Mouse (Mus musculus) lung, embryonic 14.5 days (tissue): Measurements from ENCODE around the gene Gm20388. TPM values are rescaled to one million over a fixed set of nuclear protein-coding genes. Genes with fewer than 3 reads are reported as not detected.

Experiments used
- ATAC-seq: fragments of 200-750 bp; cut with Nextera tagmentation; 2 replicates; pipeline ENCODE4 v1.8.0; 2017; ENCODE audit warnings: mild to moderate bottlenecking, moderate TSS enrichment, moderate library complexity; ENCODE audit not compliant: insufficient read depth
- DNase-seq: peaks from one replicate; pipeline ENCODE4 v3.0.0-alpha.2; 2015
- H3K27ac ChIP-seq: fragments of 300-500 bp; sonication (generic); 2 replicates; pipeline ENCODE4 v1.5.1; 2014; ENCODE audit warnings: low read depth, mild to moderate bottlenecking, moderate library complexity
- H3K27me3 ChIP-seq: fragments of 300-500 bp; sonication (generic); 2 replicates; pipeline ENCODE4 v1.6.1; 2014; ENCODE audit warnings: low read length, control low read depth; ENCODE audit not compliant: insufficient read depth
- H3K36me3 ChIP-seq: fragments of 300-500 bp; sonication (generic); 2 replicates; pipeline ENCODE4 v1.6.1; 2014; ENCODE audit warnings: control low read depth; ENCODE audit not compliant: insufficient read depth
- H3K4me1 ChIP-seq: fragments of 300-500 bp; sonication (generic); 2 replicates; pipeline ENCODE4 v1.6.1; 2014; ENCODE audit warnings: antibody characterized with exemption, control low read depth; ENCODE audit not compliant: insufficient read depth
- H3K4me2 ChIP-seq: fragments of 300-500 bp; sonication (generic); 2 replicates; pipeline ENCODE4 v1.6.1; 2014; ENCODE audit warnings: mild to moderate bottlenecking
- H3K4me3 ChIP-seq: fragments of 300-500 bp; sonication (generic); 2 replicates; pipeline ENCODE4 v1.5.1; 2014; ENCODE audit warnings: low read depth, low read length
- H3K9ac ChIP-seq: fragments of 300-500 bp; sonication (generic); 2 replicates; pipeline ENCODE4 v1.6.1; 2014
- H3K9me3 ChIP-seq: fragments of 300-500 bp; sonication (generic); 2 replicates; pipeline ENCODE4 v1.6.1; 2016; ENCODE audit warnings: low read depth, low read length, control low read depth
- CTCF ChIP-seq: IDR thresholded peaks from 2 replicates; pipeline ENCODE4 v1.5.1; 2016; ENCODE audit warnings: antibody characterized with exemption, low read depth
- WGBS: fragments of 180-500 bp; shearing (Covaris S2); extraction: QIAGEN DNeasy Blood & Tissue Kit; methylation state at CpG from one replicate; pipeline ENCODE4 v1.1.7; 2014; 5-methylcytosine and 5-hydroxymethylcytosine counted together
- polyA plus RNA-seq: library from polyadenylated mRNA; unstranded; fragments of >200 nt; fragmentation: Nextera tagmentation; extraction: Ambion mirVana; gene quantifications from 2 replicates; pipeline ENCODE4 v1.2.1, GENCODE M21; 2014

Gene Gm20388
- polyA plus RNA-seq, 1 experiment from 2014 or later = not detected

DNA sequence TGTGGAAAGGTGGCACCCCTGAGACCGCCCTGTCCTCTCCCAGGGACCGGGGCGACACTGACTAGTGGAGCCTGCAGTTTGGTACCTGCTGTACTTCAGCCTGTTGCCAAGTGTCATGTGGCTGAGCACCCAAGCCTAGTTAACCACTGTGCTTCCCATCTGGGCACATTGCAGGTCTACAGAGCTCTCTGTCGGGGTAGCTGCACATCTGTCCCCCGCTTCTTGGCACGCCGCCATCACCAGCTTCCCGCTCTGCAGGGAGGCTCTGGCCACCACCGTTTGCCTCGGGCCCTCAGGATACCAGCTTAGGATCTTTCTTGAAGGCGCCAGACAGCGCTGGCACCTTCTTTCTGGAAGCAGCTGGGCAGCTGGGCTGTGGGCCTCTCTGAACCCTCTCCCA, 323.8 kb downstream of the Gm20388 start:
- Histone ChIP-seq H3K9me3 (no peaks in the 10 kb centered on the region), H3K4me2 (peak overlapping the region; percentile 31; the same call in 1 of the 2 replicates), H3K4me3 (0 out of 2 replicates have a peak overlapping the region, but pooled peaks have one; percentile 4), H3K4me1 (peaks cover 24% of the 10 kb centered on the region), H3K36me3 (0 out of 2 replicates have a peak, but pooled peaks cover 4% of the 10 kb centered on the region), H3K9ac (no peak overlapping the region; the same call in 1 of the 2 replicates), H3K27me3 (peaks cover 20% of the 10 kb centered on the region), H3K27ac (no peak overlapping the region)
- WGBS = 53% methylated on average over 12 of the region's 12 CpGs
- no peak for ATAC-seq
- DNase-seq = peak; percentile 70
- no peak for TF ChIP-seq CTCF

- Histone ChIP-seq H3K36me3 (0 out of 2 replicates have a peak, but pooled peaks cover 4% of the 10 kb centered on the region), H3K4me3 (no peak overlapping the region), H3K9ac (no peak overlapping the region), H3K27me3 (peaks cover 16% of the 10 kb centered on the region; the same call in 1 of the 2 replicates), H3K4me2 (peak overlapping the region; percentile 31; the same call in 1 of the 2 replicates), H3K9me3 (no peaks in the 10 kb centered on the region), H3K27ac (no peak overlapping the region), H3K4me1 (peaks cover 21% of the 10 kb centered on the region)
- no peak for ATAC-seq
- no peak for DNase-seq
- no peak for TF ChIP-seq CTCF
- 60% methylated on average over 8 of the region's 8 CpGs for WGBS
Measured at GRCm38 (mm10) chr8:120234866-120235265, 324.2 kb downstream of the Gm20388 start.

DNA sequence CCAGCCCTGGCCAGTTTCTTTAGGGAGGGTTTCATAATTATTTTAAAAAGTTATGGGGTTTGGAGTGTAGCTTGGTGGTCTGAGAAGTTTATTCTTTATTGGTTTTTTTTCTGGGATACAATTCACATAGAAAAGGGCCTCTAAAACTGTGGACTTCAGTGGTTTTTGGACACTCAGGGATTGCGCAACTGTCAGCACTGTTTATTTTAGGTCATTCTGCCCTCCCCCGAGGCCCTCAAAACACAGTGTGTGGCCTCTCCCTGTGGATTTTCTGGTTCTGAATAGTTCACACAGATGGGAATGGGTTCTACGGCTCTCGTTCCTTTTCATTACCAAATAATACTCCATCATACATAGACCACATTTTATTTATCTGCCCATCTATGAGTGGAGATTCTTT, 332.6 kb downstream of the Gm20388 start:
- Histone ChIP-seq H3K9ac (no peak overlapping the region), H3K27me3 (no peaks in the 10 kb centered on the region), H3K4me3 (no peak overlapping the region), H3K9me3 (no peaks in the 10 kb centered on the region), H3K4me1 (peaks cover 5% of the 10 kb centered on the region; the same call in 1 of the 2 replicates), H3K36me3 (peaks cover 13% of the 10 kb centered on the region; the same call in 1 of the 2 replicates), H3K4me2 (no peak overlapping the region), H3K27ac (no peak overlapping the region)
- TF ChIP-seq CTCF = no peak
- WGBS = 71% methylated on average over 4 of the region's 4 CpGs
- DNase-seq = peak; percentile 72
- ATAC-seq = no peak

- Histone ChIP-seq H3K4me1 (peaks cover 9% of the 10 kb centered on the region; the same call in 1 of the 2 replicates), H3K4me3 (no peak overlapping the region), H3K27ac (no peak overlapping the region), H3K4me2 (no peak overlapping the region), H3K9ac (no peak overlapping the region), H3K27me3 (no peaks in the 10 kb centered on the region), H3K36me3 (peaks cover 13% of the 10 kb centered on the region; the same call in 1 of the 2 replicates), H3K9me3 (no peaks in the 10 kb centered on the region)
- no peak for TF ChIP-seq CTCF
- 74% methylated on average over 5 of the region's 5 CpGs for WGBS
- no peak for ATAC-seq
- DNase-seq = no peak
Measured at GRCm38 (mm10) chr8:120243916-120244451, 333.3 kb downstream of the Gm20388 start.

- 90% methylated on average over 10 of the region's 10 CpGs for whole genome bisulfite sequencing
- Histone ChIP-seq H3K4me3 (no peak overlapping the region), H3K4me2 (no peak overlapping the region), H3K9me3 (no peaks in the 10 kb centered on the region), H3K27me3 (no peaks in the 10 kb centered on the region), H3K27ac (no peak overlapping the region), H3K4me1 (peaks cover 14% of the 10 kb centered on the region; the same call in 1 of the 2 replicates), H3K9ac (no peak overlapping the region), H3K36me3 (peaks cover 13% of the 10 kb centered on the region; the same call in 1 of the 2 replicates)
- DNase-seq (no peak), ATAC-seq (no peak)
- peak; percentile 44 for TF ChIP-seq CTCF
Measured at GRCm38 (mm10) chr8:120244553-120244952, 333.9 kb downstream of the Gm20388 start.

GRCm38 (mm10) chr8:120247618-120248017, 337.0 kb downstream of the Gm20388 start:
- DNase-seq (no peak), ATAC-seq (no peak)
- peak; percentile 58 for TF ChIP-seq CTCF
- peaks cover 4% of the 10 kb centered on the region; the same call in 1 of the 2 replicates for H3K36me3 ChIP-seq
- H3K27ac ChIP-seq = no peak overlapping the region
- H3K9me3 ChIP-seq = no peaks in the 10 kb centered on the region
- peaks cover 35% of the 10 kb centered on the region for H3K4me1 ChIP-seq
- H3K4me2 ChIP-seq = no peak overlapping the region
- H3K9ac ChIP-seq = no peak overlapping the region
- no peak overlapping the region for H3K4me3 ChIP-seq
- WGBS = 78% methylated on average over 5 of the region's 5 CpGs
- H3K27me3 ChIP-seq = no peaks in the 10 kb centered on the region

DNA sequence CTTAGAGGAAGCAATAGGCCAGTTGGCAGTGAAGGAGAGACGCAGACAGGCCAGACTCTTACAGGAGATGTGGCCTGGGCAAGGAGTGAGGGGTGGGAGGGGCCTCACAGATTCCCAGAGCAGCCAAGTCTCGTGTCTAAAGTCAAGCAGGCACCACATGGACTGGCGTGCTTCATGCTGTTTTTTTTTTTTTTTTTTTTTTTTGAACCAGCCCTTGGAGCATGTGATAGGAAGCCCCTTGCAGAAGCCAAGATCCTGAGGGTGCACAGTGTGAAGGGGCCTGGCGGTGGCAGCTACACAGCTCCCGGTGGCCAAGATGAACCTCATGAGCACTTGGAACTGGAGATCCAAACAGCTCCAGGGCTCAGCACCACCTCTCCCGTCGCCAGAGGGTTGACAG, 337.4 kb downstream of the Gm20388 start:
- peak overlapping the region; percentile 27; the same call in 1 of the 2 replicates for H3K27ac ChIP-seq
- DNase-seq (peak; percentile 40), ATAC-seq (no peak)
- WGBS = 43% methylated on average over 7 of the region's 7 CpGs
- no peaks in the 10 kb centered on the region for H3K27me3 ChIP-seq
- peaks cover 4% of the 10 kb centered on the region; the same call in 1 of the 2 replicates for H3K36me3 ChIP-seq
- no peak overlapping the region for H3K9ac ChIP-seq
- H3K4me3 ChIP-seq = no peak overlapping the region
- TF ChIP-seq CTCF = no peak
- H3K4me1 ChIP-seq = peaks cover 35% of the 10 kb centered on the region
- H3K9me3 ChIP-seq = no peaks in the 10 kb centered on the region
- H3K4me2 ChIP-seq = no peak overlapping the region
